Mouse (Mus musculus) heart, postnatal 25 days (tissue): ENCODE measurements at regions not wholly inside any gene's neighbourhood (a gene's known extent, or its start where the extent isn't known, plus 50 kb on each side); places are given as distances from the start of the nearest gene placed in this dataset.

ENCODE experiments used
- DNase-seq: peaks from one replicate; pipeline ENCODE4 v3.0.0; 2022; ENCODE audit warnings: low spot score
- intact Hi-C: fragments of 180-260 bp; cut with DNase I; formaldehyde crosslinking; loops from one replicate; pipeline ENCODE4 v1.15.1; 2025

DNA sequence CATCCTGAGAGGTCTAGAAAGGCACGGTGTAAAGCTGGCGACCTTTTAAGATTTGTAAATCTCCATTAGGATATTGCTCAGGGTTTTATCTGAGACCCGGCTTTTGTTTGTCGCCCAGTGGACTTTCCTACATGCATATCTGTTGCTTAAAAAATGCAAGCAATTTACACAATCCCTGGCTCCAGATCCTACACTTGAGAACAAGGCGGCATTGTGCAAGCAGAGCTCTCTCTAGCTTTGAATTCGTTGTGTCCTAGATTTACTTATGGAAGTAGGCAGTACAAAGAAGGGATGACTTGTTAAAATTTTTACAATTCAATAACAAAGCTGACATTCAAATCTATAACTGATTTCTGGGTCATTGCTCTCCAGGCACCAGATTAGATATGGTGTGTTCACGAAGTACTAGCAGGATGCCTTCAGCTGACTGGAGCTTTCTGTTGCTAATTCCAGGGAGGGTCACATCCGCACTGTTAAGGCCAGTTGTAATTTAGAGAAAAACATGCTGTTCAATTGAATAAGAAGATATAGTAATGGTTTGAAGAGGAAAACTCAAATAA, 62.2 kb upstream of the Teddm2 start:
- intact Hi-C loops = no loop called here
- DNase-seq = no peak

DNA sequence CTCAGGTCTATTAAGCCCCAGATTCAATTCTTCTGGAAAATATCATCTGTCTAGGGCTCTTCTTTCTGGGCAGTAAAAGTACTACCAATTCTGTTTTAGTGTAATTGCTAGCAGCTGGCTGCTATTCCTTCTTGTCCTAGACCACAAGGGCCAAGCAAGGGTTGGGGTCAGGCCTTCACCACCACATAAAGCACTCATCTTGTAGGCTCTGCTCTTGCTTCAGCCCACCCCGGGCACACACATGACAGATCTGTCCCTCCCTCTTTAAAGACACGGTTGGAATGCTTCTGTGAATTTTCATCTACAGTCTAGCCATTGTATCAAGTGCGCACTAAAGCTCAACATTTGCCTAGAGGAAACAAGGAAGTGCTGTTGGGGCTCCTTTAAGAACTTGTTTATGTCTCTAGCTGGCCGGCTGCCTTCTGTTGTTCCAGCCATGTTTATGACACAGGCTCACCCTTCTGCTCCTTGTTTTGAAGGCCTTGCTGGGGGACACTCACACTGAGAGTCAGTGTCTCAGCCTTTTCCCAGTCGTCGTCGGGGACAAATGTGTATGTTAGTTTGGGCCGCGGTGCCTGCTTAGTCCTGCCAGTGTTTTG, 63.8 kb upstream of the Teddm2 start:
- no peak for DNase-seq
- intact Hi-C loops = no loop called here

DNA sequence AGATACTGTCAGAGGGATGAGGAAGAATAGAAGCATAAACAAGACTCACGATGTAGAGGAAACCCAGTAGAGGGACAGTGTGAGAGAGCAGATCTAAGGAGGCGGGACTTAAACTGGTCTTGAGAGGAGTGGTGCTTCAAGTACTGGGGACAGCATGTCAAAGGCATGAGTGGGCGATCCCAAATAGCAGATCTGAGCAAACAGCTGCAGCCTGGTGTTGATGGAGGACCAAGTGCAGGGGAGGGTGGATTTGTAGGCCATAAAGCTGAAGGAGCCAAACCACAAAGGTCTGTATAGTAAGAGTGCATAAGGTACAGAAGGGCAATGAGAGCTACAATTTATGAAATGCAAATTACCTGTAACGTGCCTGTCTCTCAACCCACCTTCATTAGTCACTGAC, 69.4 kb upstream of the Teddm2 start:
- intact Hi-C loops = no loop called here
- DNase-seq = no peak

DNA sequence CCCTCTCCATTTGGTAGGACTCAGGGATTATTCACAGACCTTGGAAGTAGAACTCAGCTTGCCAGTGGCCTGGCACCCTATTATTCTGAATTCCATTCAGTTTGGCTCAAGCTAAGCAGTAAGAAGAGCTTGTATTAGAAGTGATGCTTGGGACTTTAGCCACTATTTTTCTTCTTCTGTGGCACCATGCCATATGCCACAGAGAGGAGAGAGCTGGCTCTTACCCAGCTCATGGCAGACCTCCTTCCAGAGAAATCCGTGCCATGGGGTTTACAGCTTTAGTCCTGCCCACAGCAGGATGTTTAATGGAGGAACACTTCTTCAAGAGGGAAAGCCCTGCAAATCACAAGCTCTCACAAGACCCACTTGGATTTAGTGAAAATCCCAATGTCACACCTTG, 74.3 kb upstream of the Teddm2 start:
- intact Hi-C loops = no loop called here

DNA sequence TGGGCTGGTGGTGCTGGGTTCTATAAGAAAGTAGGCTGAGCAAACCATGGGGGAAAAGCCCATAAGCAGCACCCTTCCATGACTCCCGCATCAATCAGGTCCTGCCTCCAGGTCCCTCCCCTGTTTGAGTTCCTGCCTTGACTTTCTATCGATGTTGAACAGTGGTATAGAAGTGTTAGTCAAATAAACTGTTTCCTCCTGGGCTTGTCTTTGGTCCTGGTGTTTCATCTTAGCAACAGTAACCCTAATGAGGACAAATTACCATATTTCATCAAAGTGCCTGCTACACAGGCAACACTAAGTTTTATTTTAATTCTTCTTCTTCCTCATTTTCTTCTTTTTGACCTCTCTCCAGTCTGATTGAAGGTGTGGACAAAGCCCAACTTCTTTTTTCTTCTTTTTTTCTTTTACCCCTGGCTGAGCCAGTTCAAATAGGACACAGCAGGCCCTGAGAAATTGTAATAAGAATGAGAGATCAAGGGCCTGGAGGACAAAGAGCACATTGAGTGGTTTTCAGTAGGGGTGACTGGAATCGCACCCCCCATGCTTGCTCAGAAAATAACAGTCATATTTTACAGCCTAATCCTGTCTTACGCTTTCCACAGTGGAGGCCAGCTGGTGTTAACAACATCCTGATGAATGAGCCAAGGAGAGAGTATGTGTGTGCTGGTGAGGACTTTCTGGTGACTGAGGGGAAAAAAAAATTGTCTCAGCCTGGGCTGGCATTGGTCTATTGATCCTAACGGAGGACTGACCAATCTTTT, 78.1 kb upstream of the Teddm2 start:
- no peak for DNase-seq
- intact Hi-C loops = no loop called here

More for the DNA sequence above, 74.3 kb upstream of the Teddm2 start:
- DNase-seq = no peak

DNA sequence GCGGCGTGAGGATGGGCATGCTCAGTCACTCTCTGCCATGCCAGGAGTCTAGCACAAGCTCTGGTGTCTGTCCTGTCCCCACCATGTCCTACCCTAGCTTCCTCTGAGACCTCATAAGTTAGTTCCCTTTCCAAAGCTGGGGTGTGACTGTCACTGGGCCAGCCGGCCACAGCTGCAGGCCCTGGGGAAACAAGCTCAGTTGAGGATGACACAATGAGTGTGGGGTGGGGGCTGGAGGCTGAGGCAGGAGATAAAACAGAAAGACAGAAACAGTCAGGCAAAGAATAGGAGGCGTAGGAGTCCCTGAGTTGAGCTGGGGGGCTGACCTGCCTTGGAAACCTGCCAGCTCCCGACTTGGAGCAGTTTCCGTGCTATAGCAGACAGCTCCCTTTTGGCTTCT, 80.9 kb upstream of the Teddm2 start:
- DNase-seq = peak; percentile 35
- intact Hi-C loops = no loop called here

DNA sequence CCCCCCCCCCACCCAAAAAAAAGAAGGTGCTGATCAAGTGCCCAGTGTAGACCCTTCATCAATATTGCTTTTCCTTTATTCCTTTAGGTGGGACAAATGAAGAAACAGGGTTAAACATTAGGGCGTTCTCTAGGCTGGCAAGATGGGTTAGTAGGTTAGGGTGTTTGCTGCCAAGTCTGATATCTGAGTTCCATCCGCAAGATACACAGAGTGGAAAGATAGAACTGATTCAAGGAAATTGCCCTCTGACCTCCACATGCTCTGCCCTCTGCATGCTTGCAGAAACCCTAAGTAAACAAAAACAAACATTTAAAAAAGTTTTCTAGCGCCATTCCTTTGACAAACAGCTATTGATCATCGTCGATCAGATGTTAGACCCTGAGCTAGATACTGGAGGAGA, 85.6 kb upstream of the Teddm2 start:
- intact Hi-C loops = no loop called here
- DNase-seq = no peak

DNA sequence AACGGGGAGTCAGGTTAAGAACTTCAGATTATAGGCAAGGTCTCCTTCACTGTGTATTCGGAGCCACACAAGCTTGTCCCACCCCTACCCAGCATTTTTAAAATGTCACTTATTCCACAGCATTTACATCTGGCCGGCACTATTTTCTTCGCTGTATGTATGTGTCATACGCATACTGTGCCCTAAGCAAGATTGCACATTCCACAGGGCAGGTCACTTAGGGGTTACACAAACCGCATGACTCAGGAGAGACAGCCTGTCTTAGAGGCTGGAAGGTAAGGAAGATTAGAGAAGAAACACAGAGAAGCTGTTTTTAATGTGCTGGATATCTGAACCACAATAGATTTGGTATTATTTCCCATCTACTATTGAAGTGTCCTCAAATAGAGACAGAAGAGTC, 86.6 kb upstream of the Teddm2 start:
- intact Hi-C loops = no loop called here
- DNase-seq = no peak

DNA sequence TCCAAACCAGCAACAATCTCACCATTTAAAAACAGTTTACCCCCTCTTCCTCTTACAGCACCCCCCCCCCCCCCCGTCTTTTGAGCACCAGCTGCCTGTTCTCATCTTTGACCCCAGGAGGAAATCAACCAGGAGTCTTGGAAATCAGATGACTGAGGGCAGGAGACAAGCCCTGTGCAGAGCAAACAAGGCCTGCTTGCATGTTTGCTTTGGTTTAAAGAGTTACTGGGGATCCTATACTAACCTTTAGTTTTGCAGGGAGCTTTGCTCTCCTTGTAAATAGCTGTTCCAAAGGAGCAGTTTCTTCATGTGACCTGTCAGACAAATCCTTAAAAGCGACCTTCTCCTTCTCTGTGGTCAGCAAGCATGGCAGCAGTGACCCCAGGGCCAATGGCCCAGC, 88.3 kb upstream of the Teddm2 start:
- intact Hi-C loops = no loop called here
- no peak for DNase-seq

DNA sequence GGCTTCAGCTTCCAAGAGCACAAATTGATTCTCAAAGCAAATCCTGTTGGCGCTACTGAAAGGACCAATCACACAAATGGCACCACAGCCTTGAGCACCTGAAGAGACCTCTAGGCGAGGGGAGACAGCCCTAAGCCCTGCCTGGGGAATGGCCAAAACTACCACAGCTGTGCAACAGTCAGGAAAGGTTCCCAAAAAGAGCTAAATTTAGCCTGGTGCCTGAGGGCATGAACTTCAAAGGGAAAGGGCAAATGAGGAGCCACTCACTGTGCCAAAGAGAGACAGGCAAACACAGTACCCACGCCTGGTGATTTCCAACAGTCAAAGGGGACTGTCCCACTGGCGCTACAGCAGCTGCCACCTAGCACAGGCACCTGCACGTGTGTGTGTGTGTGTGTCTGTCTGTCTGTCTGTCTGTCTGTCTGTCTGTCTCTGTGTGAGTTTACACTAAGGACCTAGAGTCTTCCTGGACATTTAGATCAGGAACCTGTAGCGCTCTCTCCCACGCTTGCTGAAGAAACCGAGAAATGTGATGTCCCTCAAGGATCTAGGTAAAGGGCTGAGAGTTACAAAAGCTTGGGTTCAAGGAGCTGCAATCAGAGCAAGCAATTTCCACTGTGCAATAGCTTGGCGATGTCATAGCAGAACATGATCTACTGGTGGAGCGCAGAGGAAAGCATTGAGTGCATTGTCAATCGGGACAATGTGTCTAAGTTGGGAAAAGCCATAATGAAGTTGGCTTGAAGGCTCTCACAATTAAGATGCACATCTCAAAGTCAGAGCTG, 90.8 kb upstream of the Teddm2 start:
- intact Hi-C loops = no loop called here
- DNase-seq = no peak

DNA sequence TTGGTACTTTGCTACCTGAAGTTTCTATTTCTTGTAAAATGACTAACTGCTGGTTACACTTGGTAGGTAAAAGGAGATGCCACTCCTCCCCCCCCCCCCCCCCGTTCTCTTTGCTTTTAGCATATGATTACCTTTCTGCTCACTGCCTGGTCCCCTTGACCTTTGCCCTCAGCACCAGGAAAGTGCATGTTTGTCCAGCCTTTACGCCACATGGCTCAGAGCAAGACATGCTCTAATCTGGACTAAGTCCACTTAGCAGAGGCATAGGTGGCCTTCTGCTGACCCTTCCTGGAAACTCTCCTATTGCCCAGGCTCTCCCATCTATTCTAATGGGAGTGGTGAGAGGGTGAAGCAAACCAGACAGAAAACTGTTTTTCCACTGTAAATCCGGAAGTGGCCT, 92.4 kb upstream of the Teddm2 start:
- DNase-seq = no peak
- intact Hi-C loops = no loop called here

DNA sequence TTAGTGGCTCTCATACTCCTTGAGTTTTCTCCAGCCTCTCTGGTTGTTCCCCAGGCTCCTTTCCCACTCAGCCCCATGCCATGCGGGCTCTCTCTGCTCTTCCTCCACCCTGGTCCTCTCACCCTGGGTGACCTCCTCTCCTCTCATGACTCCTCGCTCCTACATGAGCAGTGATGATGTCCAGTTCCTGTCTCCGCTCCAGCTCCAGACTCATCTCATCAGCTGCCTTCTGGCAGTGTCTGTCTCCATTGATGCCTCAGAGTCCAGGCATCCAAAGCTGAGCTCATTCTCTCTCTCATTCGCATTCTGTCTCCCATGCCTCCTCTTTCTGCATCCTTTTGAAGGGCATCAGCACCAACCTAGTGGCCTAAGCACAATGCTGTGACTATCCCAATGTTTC, 94.8 kb upstream of the Teddm2 start:
- intact Hi-C loops = no loop called here

DNA sequence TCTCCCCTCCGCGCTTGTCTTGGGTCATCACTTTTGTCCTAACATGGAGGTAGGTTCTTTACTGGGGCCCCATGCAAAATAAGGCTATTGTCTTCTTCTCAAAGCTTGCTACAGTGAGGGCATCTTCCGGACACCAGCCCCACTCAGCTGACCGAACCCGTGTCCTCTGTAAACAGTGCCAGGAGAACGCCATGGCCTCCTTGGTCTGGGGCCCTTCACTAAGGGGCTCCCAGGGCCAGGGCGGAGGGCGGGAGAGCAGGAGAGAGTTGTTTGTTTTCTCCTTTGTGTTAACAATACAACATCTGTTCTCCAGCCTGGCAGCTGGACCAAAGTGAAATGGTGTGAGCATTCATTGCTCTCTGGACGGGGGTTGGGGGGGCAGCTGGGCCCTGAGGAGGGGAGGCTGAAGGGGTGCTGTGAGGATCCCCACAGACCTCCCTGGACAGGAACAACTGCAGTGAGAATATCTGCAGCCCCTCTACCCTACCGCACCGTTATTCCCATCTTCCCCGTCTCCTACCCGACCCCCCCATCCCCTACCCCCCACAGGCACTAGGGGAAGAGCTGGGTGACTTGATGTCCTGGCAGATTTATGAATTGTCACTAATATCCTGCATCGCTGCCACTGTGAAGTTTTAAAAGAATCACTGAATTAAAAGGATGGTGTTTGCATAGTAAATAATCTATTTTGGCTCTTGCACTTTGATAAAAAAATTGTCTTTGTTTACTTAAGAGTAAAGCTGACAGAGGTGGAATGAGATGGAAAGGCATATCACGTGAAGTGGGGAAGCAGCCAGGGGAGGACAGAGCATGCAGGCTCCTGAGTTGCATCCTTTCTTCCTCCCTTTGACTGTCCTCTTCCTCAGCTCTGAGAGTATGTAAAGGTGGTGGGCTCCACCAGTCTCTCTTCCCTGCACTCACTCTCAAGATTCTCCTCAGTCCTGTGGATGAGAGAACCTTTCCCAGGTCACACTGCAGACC, 97.5 kb upstream of the Teddm2 start:
- intact Hi-C loops = no loop called here
- no peak for DNase-seq

More for the DNA sequence above, 94.8 kb upstream of the Teddm2 start:
- DNase-seq = no peak

DNA sequence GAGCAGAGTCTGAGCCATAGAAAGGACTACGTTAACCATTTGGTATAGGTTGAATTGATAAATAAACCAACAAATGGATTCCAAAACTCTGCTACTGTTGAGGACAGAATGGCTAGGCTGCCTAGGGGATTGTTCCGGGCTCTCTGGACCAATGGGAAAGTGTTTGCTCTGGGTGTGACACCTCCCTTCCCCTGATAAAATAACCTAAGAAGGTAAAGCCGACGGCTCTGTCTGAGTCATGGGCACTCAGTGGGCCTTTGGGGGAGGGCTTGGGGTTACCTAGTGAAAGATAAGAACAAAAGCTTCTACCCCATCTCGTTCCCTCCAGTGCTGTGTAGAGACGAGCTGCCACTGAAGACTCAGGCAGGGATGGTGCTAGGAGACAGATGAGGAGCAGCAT, 99.7 kb upstream of the Teddm2 start:
- no peak for DNase-seq
- intact Hi-C loops = no loop called here

DNA sequence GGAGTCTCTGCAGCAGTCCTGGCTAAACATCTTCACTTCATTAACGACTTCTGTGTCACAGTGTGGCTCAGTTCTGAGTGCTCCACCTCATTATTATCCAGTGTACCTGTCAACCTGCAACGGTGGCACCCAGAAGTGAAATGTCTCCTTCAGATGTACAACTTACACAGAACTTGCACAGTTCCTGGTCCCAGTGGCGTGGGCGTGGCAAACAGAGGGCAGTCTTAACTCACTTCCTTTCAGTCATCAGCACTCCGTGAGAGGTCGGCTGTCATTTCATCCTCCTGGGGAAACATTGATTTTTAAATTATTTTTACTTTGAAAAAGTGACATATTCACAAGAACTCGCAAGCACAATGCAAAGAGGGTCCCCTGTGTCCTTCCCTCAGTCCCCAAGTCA, 103.6 kb upstream of the Teddm2 start:
- intact Hi-C loops = no loop called here
- DNase-seq = no peak

DNA sequence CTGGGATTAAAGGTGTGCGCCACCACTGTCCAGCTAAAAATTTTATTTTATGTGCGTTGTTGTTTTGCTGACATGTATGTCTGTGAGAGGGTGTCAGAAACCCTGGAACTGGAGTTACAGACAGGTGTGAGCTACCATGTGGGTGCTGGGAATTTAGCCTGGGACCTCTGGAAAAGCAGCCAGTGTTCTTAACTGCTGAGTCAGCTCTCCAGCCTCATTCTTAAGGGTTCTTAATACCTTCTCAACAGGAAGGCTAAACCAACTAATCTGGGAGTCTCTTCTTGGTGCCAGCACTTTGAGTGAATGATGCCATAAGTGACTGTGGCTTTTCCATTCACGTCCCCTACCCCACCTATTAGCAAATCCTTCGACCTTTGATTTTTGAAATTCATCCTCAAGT, 104.6 kb upstream of the Teddm2 start:
- intact Hi-C loops = no loop called here

DNA sequence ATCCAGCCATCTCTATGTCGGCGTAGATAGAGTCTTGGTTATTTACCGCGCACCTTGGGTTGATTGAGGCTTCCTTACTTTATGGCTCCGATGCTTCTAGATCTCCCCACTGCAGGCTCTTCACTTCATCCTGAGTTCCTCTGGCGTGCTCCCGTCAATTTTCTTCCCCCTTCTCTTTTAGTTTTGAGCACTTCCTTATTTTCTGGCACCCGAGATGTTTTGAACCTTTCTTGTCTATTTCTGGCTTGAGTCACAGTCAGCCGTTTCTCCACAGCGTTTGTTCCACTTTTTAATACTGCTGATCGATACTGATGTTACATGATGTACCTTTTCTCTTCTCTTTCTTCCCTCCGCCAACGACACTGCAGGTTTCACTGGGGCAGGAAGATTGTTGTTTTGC, 106.0 kb upstream of the Teddm2 start:
- DNase-seq = no peak
- intact Hi-C loops = no loop called here

More for the DNA sequence above, 104.6 kb upstream of the Teddm2 start:
- no peak for DNase-seq

DNA sequence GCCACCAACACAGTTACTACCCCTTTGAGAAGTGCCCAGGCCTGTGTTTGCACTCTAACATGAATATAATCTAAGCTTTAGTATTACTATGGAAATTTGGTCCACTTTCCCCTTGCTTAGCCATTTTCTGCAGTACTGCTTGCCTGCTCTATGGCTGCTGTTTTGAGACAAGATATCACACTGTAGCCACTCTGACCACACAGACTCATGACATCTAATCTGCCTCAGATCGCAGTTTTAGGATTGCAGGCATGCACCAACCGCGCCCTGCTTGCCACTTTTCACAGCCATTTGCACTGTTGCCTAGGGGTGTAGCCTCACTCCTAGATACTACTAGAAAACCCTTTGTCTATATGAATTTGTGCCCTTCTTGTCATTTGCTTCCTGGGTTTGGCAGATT, 107.4 kb upstream of the Teddm2 start:
- intact Hi-C loops = no loop called here
- no peak for DNase-seq

DNA sequence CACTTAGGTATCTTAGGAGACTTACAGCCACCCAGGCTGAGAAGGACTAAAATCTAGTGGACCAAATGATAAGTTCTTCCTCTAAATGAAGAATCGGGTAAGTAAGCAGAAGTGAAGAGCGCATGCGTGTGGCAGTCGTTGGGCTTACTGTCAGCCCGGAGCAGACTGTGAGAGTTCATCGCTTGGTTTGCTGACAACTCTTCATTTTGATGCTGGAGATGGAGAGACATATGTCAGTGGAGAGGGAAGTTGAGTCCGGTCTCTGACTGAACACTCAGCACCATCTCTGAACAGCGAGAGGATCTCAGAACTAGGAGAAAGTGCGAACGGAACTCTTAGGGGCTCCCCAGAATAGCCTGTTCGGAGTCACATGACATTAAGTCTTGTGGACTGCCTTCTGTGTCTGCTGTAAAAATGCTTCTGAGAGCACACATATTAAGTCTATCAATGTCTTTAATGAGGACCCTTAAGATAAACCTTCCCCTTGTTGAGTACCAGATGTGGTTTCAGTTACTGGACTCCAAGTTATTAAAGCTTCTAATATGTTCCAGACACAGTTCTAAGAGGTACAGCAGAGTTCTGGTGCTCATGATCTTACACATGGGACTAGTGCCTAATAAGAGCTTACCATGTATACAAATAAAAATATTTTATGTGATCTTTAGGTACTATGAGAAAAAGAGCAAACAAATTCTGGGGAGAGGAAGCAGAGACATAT, 108.7 kb upstream of the Teddm2 start:
- intact Hi-C loops = no loop called here

More for the DNA sequence above, 108.7 kb upstream of the Teddm2 start:
- no peak for DNase-seq
